Mouse (Mus musculus) cerebellum, adult 9-11 months (tissue): Measurements from ENCODE around the gene Eva1b.

Experiments used
- DNase-seq: peaks from one replicate; pipeline ENCODE4 v3.0.0; 2022

Gene Eva1b

GRCm38 (mm10) chr4:126147533-126148160, at the start of gene Eva1b:
Gene Eva1b (plus strand): TSS chr4:126147744.
- DNase-seq: no peak

- no peak for DNase-seq
Observed at GRCm38 (mm10) chr4:126099365-126099764, 48.2 kb upstream of the Eva1b start.

GRCm38 (mm10) chr4:126100764-126101163, 46.8 kb upstream of the Eva1b start:
- DNase-seq: no peak

- DNase-seq: peak; percentile 62
Observed at GRCm38 (mm10) chr4:126102061-126102841, 45.3 kb upstream of the Eva1b start.

- peak; percentile 88 for DNase-seq
Observed at GRCm38 (mm10) chr4:126103057-126103581, 44.4 kb upstream of the Eva1b start.

- DNase-seq: peak; percentile 97
Observed at GRCm38 (mm10) chr4:126103590-126104068, 43.9 kb upstream of the Eva1b start, which contains the start of gene Stk40. Gene Stk40 (plus strand): TSS chr4:126103957.

- DNase-seq: peak; percentile 86
Observed at GRCm38 (mm10) chr4:126104261-126105075, 43.1 kb upstream of the Eva1b start.

GRCm38 (mm10) chr4:126105131-126105783, 42.3 kb upstream of the Eva1b start:
- DNase-seq: no peak

GRCm38 (mm10) chr4:126108061-126108740, 39.3 kb upstream of the Eva1b start:
- peak; percentile 42 for DNase-seq

- DNase-seq: peak; percentile 46
Observed at GRCm38 (mm10) chr4:126109613-126110373, 37.8 kb upstream of the Eva1b start.

GRCm38 (mm10) chr4:126110374-126111152, 37.0 kb upstream of the Eva1b start:
- DNase-seq: peak; percentile 85

GRCm38 (mm10) chr4:126111153-126111549, 36.4 kb upstream of the Eva1b start:
- DNase-seq: no peak

- DNase-seq: peak; percentile 83
Observed at GRCm38 (mm10) chr4:126113243-126113642, 34.3 kb upstream of the Eva1b start.

- peak; percentile 76 for DNase-seq
Observed at GRCm38 (mm10) chr4:126113943-126114342, 33.6 kb upstream of the Eva1b start.

GRCm38 (mm10) chr4:126115411-126115810, 32.1 kb upstream of the Eva1b start:
- no peak for DNase-seq

- DNase-seq: no peak
Observed at GRCm38 (mm10) chr4:126115871-126116521, 31.5 kb upstream of the Eva1b start.

GRCm38 (mm10) chr4:126117116-126117515, 30.4 kb upstream of the Eva1b start:
- DNase-seq: peak; percentile 49

GRCm38 (mm10) chr4:126118651-126119050, 28.9 kb upstream of the Eva1b start:
- peak; percentile 86 for DNase-seq

- peak; percentile 68 for DNase-seq
Observed at GRCm38 (mm10) chr4:126119051-126119450, 28.5 kb upstream of the Eva1b start.

GRCm38 (mm10) chr4:126120052-126120451, 27.5 kb upstream of the Eva1b start:
- peak; percentile 93 for DNase-seq
